Mouse (Mus musculus) heart, postnatal 36 days (tissue): ENCODE results near the gene Snhg11. TPM values are rescaled to one million over a fixed set of nuclear protein-coding genes. Genes with fewer than 3 reads are reported as not detected.

ENCODE experiments used
- total RNA-seq, 2 experiments: library from RNA; stranded (reverse); gene quantifications; 2 replicates each; pipeline ENCODE4 v1.2.3; 2021

Gene Snhg11
- total RNA-seq, 2 experiments from 2014 or later = not detected

Other genes starting within 250 kb of the Snhg11 start
- 100 to 1,000 TPM; 237 to 310 TPM for gene Tgm2, start 229.2 kb upstream of the Snhg11 start, total RNA-seq
- gene D630003M21Rik, start 146.4 kb upstream of the Snhg11 start, total RNA-seq = 1 to 10 TPM; 5.6 to 6.2 TPM
- not detected for gene Bpi, start 117.5 kb upstream of the Snhg11 start, total RNA-seq
- gene Lbp, start 69.1 kb upstream of the Snhg11 start, total RNA-seq = 1 to 10 TPM; 6.8 to 7.2 TPM
- 10 to 100 TPM; 33.1 to 34.6 TPM for gene Ralgapb, start 34.2 kb downstream of the Snhg11 start, total RNA-seq
- 1 to 10 TPM; 3.0 to 3.7 TPM for gene Adig, start 127.0 kb downstream of the Snhg11 start, total RNA-seq
- not detected for gene Arhgap40, start 137.2 kb downstream of the Snhg11 start, total RNA-seq
- gene Slc32a1, start 235.1 kb downstream of the Snhg11 start, total RNA-seq = not detected
- 1 to 10 TPM; 6.1 to 7.3 TPM for gene Actr5, start 249.2 kb downstream of the Snhg11 start, total RNA-seq